Comparison of ENCODE assay signal across 8 mouse cellular contexts in the genomic region with DNA sequence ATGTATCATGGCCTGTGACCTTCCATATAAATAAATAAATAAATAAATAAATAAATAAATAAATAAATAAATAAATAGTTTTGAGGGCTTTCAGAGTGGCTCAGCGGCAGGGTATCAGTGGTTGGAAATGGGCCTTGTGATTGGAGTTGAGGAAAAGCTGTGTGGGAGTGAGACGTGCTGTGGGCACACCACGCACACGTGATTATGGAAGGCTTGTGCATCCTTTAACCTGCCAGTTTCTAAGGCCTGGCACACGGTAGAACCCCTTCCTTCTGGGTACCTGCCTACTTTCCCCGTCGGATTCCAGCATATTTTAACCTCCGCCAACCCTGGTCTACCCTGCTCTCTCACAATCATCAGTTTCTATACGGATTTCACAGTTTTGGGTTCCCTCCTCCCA. TPM values are rescaled to one million over a fixed set of nuclear protein-coding genes. Genes with fewer than 3 reads are reported as not detected.
DNase-seq lines count a peak whose midpoint lies in the region; ATAC-seq and TF ChIP-seq lines count a peak whose summit lies in the region.

No protein-coding gene starts in this region.

- H3K27me3 ChIP-seq in lung, embryonic 14.5 days (ENCODE audit: insufficient read depth, low read length) = peaks cover 39% of the 10 kb centered on the region
- peaks cover 38% of the 10 kb centered on the region for H3K27me3 ChIP-seq in embryonic facial prominence, embryonic 13.5 days
- peaks cover 20% of the 10 kb centered on the region for H3K27me3 ChIP-seq in intestine, embryonic 14.5 days (replicated peaks; ENCODE audit: control insufficient read depth, insufficient read depth, low read length)
- H3K27me3 ChIP-seq in neural tube, embryonic 12.5 days (replicated peaks) = peaks cover 39% of the 10 kb centered on the region

- DNase-seq in lung, embryonic 14.5 days = no peak
- no peak for DNase-seq in lung, adult 18-20 months
- DNase-seq in intestine, embryonic 14.5 days (ENCODE audit: low spot score) = no peak
- DNase-seq in cerebellum, adult 18-20 months = no peak
- no peak for DNase-seq in natural killer cell, adult 2 months (ENCODE audit: low spot score in 2 of 2)
- DNase-seq in testis, postnatal 14 days (ENCODE audit: low spot score) = no peak

- H3K9me3 ChIP-seq in lung, embryonic 14.5 days (ENCODE audit: low read depth, low read length) = no peaks in the 10 kb centered on the region
- H3K9me3 ChIP-seq in embryonic facial prominence, embryonic 13.5 days = no peaks in the 10 kb centered on the region
- H3K9me3 ChIP-seq in intestine, embryonic 14.5 days (ENCODE audit: control insufficient read depth, low read length) = no peaks in the 10 kb centered on the region
- no peaks in the 10 kb centered on the region for H3K9me3 ChIP-seq in neural tube, embryonic 12.5 days

- ATAC-seq in lung, embryonic 14.5 days (ENCODE audit: insufficient read depth) = peak; percentile 22
- no peak for ATAC-seq in embryonic facial prominence, embryonic 13.5 days (ENCODE audit: insufficient number of reproducible peaks, insufficient read depth, low FRiP score, low TSS enrichment, low read depth)
- ATAC-seq in intestine, embryonic 14.5 days (replicated peaks; ENCODE audit: low FRiP score, low TSS enrichment, low read depth) = peak; percentile 0
- peak; percentile 25; the same call in 1 of the 2 replicates for ATAC-seq in neural tube, embryonic 12.5 days (ENCODE audit: low FRiP score, low read depth)

- WGBS in lung, embryonic 14.5 days = 19% methylated on average over 9 of the region's 9 CpGs
- WGBS in embryonic facial prominence, embryonic 13.5 days = 22% methylated on average over 9 of the region's 9 CpGs
- 21% methylated on average over 9 of the region's 9 CpGs for WGBS in intestine, embryonic 14.5 days
- 30% methylated on average over 9 of the region's 9 CpGs for WGBS in neural tube, embryonic 12.5 days

- no peak overlapping the region for H3K27ac ChIP-seq in lung, embryonic 14.5 days (ENCODE audit: low read depth)
- H3K27ac ChIP-seq in embryonic facial prominence, embryonic 13.5 days = no peak overlapping the region; the same call in 1 of the 2 replicates
- no peak overlapping the region for H3K27ac ChIP-seq in intestine, embryonic 14.5 days (ENCODE audit: low read depth)
- no peak overlapping the region for H3K27ac ChIP-seq in neural tube, embryonic 12.5 days

- H3K36me3 ChIP-seq in lung, embryonic 14.5 days (ENCODE audit: insufficient read depth) = peaks cover 23% of the 10 kb centered on the region
- peaks cover 3% of the 10 kb centered on the region; the same call in 1 of the 2 replicates for H3K36me3 ChIP-seq in embryonic facial prominence, embryonic 13.5 days
- H3K36me3 ChIP-seq in intestine, embryonic 14.5 days (ENCODE audit: control insufficient read depth, insufficient read depth, low read length) = peaks cover 3% of the 10 kb centered on the region; the same call in 1 of the 2 replicates
- H3K36me3 ChIP-seq in neural tube, embryonic 12.5 days = no peaks in the 10 kb centered on the region

- no peak for TF ChIP-seq CTCF in lung, embryonic 14.5 days (IDR thresholded peaks at IDR 0.05; ENCODE audit: low read depth)

- no peaks in the 10 kb centered on the region for H3K4me1 ChIP-seq in lung, embryonic 14.5 days (ENCODE audit: insufficient read depth)
- H3K4me1 ChIP-seq in embryonic facial prominence, embryonic 13.5 days = peaks cover 18% of the 10 kb centered on the region
- peaks cover 6% of the 10 kb centered on the region; the same call in 1 of the 2 replicates for H3K4me1 ChIP-seq in intestine, embryonic 14.5 days (replicated peaks; ENCODE audit: control insufficient read depth, insufficient read depth, low read length)
- H3K4me1 ChIP-seq in neural tube, embryonic 12.5 days = peaks cover 7% of the 10 kb centered on the region

- H3K4me3 ChIP-seq in lung, embryonic 14.5 days (ENCODE audit: low read depth, low read length) = peak overlapping the region; percentile 56
- peak overlapping the region; percentile 55 for H3K4me3 ChIP-seq in embryonic facial prominence, embryonic 13.5 days
- peak overlapping the region; percentile 53 for H3K4me3 ChIP-seq in intestine, embryonic 14.5 days (ENCODE audit: low read depth, low read length)
- H3K4me3 ChIP-seq in neural tube, embryonic 12.5 days = peak overlapping the region; percentile 50

- H3K4me2 ChIP-seq in lung, embryonic 14.5 days = peak overlapping the region; percentile 85
- peak overlapping the region; percentile 74 for H3K4me2 ChIP-seq in embryonic facial prominence, embryonic 13.5 days
- H3K4me2 ChIP-seq in intestine, embryonic 14.5 days (ENCODE audit: low read length) = peak overlapping the region; percentile 67
- H3K4me2 ChIP-seq in neural tube, embryonic 12.5 days (replicated peaks) = peak overlapping the region; percentile 81

- peak overlapping the region; percentile 25 for H3K9ac ChIP-seq in lung, embryonic 14.5 days
- H3K9ac ChIP-seq in embryonic facial prominence, embryonic 13.5 days = peak overlapping the region; percentile 68
- H3K9ac ChIP-seq in intestine, embryonic 14.5 days (ENCODE audit: low read length) = peak overlapping the region; percentile 49; the same call in 1 of the 2 replicates
- H3K9ac ChIP-seq in neural tube, embryonic 12.5 days = peak overlapping the region; percentile 54; the same call in 1 of the 2 replicates

RNA-seq across cellular contexts. Expression of a gene that starts 10.8 kb away (rescaled TPM):
- polyA plus RNA-seq in lung, embryonic 14.5 days (2014; fragmentation: Nextera tagmentation; extraction: Ambion mirVana) = 39.4 and 43.0 TPM in 2 replicates
- 12.4 and 12.5 TPM in 2 replicates for polyA plus RNA-seq in embryonic facial prominence, embryonic 13.5 days (2015; fragmentation: Nextera tagmentation; extraction: Ambion mirVana)
- polyA plus RNA-seq in intestine, embryonic 14.5 days (2014; fragmentation: Nextera tagmentation; extraction: Ambion mirVana) = 74.1 and 74.6 TPM in 2 replicates
- 0.66 and 0.99 TPM in 2 replicates for polyA plus RNA-seq in neural tube, embryonic 12.5 days (2016; fragmentation: Nextera tagmentation; extraction: Ambion mirVana)

RNA-seq across cellular contexts. Expression of a gene that starts 18.2 kb away (rescaled TPM):
- 62.9 and 65.3 TPM in 2 replicates for polyA plus RNA-seq in lung, embryonic 14.5 days (2014; fragmentation: Nextera tagmentation; extraction: Ambion mirVana)
- 78.0 and 90.7 TPM in 2 replicates for polyA plus RNA-seq in embryonic facial prominence, embryonic 13.5 days (2015; fragmentation: Nextera tagmentation; extraction: Ambion mirVana)
- 109 and 123 TPM in 2 replicates for polyA plus RNA-seq in intestine, embryonic 14.5 days (2014; fragmentation: Nextera tagmentation; extraction: Ambion mirVana)
- polyA plus RNA-seq in neural tube, embryonic 12.5 days (2016; fragmentation: Nextera tagmentation; extraction: Ambion mirVana) = 192 and 196 TPM in 2 replicates

RNA-seq across cellular contexts. Expression of a gene that starts 44.7 kb away (rescaled TPM):
- polyA plus RNA-seq in lung, embryonic 14.5 days (2014; fragmentation: Nextera tagmentation; extraction: Ambion mirVana) = 42.7 and 46.5 TPM in 2 replicates
- 49.6 and 51.1 TPM in 2 replicates for polyA plus RNA-seq in embryonic facial prominence, embryonic 13.5 days (2015; fragmentation: Nextera tagmentation; extraction: Ambion mirVana)
- polyA plus RNA-seq in intestine, embryonic 14.5 days (2014; fragmentation: Nextera tagmentation; extraction: Ambion mirVana) = 33.5 and 35.3 TPM in 2 replicates
- polyA plus RNA-seq in neural tube, embryonic 12.5 days (2016; fragmentation: Nextera tagmentation; extraction: Ambion mirVana) = 16.4 and 17.5 TPM in 2 replicates

RNA-seq across cellular contexts. Expression of a gene that starts 56.7 kb away (rescaled TPM):
- polyA plus RNA-seq in lung, embryonic 14.5 days (2014; fragmentation: Nextera tagmentation; extraction: Ambion mirVana) = 10.9 and 11.6 TPM in 2 replicates
- polyA plus RNA-seq in embryonic facial prominence, embryonic 13.5 days (2015; fragmentation: Nextera tagmentation; extraction: Ambion mirVana) = 10.9 and 11.3 TPM in 2 replicates
- 13.4 and 14.1 TPM in 2 replicates for polyA plus RNA-seq in intestine, embryonic 14.5 days (2014; fragmentation: Nextera tagmentation; extraction: Ambion mirVana)
- polyA plus RNA-seq in neural tube, embryonic 12.5 days (2016; fragmentation: Nextera tagmentation; extraction: Ambion mirVana) = 9.0 and 9.5 TPM in 2 replicates
